Mouse (Mus musculus): ENCODE measurements at regions not wholly inside any gene's neighbourhood (a gene's known extent, or its start where the extent isn't known, plus 50 kb on each side); places are given as distances from the start of the nearest gene placed in this dataset.

DNA sequence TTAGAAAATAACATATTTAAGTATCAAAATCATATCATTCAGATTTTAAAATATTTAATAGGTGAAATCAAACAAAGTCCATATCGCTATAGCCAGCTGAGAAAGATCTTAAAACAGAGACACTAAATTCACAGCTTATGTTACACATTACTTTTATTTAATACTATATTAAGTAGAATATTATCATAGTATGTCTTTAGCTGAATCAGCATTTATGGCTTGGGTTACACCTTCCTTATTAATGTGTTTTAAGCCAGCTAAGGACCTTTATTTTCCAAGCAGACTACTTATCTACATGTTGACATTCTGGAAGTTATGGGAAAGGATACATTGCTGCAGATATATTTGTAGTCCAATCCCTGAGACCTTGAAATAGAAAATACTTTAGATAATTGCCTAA lies 684.9 kb upstream of the Adgrl4 start:
- DNase-seq (ENCODE audit: low read depth, low spot score), result no peak

DNA sequence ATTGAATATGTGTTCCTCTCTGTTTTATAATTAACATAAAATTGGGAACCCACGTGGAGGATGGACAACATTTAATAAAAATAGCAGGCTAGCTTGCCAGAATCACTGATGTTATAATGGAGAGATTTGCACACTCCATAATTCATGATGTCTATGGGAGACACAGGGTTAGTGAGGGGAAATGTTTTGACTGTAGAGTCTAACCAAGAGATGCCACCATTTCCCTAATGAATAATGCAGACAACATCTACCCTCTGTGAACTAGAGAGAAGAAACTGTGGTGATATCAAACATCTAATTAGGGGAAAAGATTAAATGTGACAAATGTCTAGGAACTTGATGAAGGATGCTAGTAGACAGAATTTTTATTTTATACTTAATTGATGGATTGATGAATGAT lies 677.8 kb upstream of the Adgrl4 start:
- no peak for DNase-seq (ENCODE audit: low read depth, low spot score)

DNA sequence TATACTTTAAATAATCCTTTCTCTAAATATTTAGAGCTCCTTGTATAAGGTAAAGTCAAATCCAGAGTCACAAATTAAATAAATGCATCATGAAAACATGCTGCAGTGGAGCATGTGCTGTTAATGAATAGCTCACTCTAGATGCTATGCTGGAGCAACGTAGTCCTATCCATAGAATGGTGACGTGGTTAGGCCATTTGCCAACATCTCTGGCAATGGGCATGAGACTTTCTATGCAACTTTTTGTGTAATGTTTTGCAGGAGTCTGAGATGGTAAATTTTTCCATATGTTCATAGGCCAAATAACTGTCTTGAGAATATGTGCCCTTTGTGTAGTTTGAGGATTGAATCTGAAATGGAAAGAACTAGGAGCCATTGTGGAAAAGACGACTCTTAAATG lies 653.1 kb upstream of the Adgrl4 start:
- no peak for DNase-seq (ENCODE audit: low read depth, low spot score)

DNA sequence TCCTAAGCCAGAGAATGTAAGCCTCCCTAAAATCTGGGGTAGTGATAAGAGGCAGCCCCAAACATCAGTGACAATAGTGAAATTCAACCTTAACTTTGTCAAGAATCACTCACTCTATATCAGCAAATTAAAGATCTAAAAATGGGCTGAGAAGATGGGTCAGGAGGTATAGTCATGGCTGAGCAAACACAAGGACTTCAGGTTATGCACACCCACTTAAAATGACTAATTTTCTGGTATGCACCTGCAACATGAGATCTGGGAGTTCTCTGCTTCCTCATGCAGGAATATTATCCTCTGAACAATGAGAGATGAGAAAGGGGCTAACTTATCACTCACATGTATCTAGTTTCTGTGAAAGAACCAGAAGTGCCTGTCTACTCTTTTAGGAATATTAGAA lies 619.9 kb upstream of the Adgrl4 start:
- no peak for DNase-seq (ENCODE audit: low read depth, low spot score)

DNA sequence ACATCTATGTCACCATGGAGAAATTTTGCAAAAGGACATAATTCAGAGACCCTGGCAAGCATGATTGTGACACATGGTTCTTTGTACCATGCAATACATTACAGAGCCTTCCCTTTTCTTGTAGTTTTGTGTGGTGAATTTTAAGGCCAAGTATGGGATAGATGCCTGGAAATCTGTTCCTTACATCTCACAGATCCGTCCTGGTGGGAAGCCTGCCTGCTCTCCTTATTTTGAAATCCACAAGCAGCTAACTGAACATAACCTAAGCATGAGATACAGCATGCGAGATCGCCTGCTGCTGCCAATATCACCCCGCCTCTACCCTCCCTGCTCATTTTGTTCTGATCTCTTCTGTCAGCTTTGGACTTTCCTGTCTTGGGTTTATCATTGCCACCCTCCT lies 618.3 kb upstream of the Adgrl4 start:
- no peak for DNase-seq (ENCODE audit: low read depth, low spot score)

DNA sequence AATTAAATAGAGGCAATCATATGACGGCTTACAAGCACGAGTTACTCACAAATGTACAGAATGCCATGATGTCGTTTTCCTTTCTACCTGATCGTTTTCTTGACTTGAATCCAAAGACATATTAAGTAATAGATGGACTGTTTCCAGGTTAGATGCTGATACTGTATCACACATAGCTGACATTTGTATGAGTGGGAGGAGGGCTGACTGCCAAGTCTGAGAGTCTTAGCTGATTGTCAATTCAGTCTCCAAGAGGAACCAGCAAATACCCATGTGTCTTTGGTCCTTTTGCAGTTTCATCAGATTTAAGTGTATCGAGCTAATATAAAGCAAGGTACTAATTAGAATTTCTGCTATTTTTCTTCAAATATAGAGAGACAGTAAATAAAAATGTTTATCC lies 617.6 kb upstream of the Adgrl4 start:
- no peak for DNase-seq (ENCODE audit: low read depth, low spot score)

DNA sequence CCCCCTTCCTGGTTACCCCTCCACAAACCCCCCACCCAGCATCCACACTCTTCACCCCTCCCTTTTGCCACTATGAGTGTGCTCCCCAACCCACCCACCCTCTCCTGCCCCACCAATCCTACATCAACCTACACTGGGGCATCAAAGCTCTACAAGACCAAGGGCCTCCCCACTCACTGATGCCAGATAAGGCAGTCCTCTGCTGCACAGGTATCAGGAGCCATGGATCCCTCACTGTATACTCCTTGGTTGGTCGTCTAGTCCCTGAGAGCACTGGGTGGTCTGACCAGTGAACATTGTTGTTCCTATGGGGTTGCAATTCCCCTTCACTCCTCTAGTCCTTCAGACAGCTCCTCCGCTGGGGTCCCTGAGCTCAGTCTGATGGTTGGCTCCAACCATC lies 591.7 kb upstream of the Adgrl4 start:
- no peak for DNase-seq (ENCODE audit: low read depth, low spot score)

DNA sequence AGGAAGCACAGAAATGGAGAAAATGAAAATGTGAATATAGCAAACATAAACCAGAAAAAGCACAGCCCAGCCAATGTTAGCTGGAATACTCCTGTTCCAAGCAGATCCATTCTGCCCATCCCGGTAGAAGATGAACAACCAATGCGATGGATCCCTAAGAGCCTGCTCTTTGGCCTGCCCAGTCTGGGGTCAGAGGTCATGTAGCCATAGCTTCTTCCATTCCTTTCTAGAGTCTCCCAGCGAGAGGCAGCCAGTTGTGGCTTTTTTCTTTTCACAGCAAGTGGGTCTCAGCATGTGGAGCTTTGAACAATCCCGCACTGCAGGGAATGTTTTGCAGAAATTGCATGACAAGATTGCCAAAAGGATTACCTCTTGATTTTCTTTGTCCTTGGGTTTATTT lies 585.6 kb upstream of the Adgrl4 start:
- DNase-seq (ENCODE audit: low read depth, low spot score), result no peak

DNA sequence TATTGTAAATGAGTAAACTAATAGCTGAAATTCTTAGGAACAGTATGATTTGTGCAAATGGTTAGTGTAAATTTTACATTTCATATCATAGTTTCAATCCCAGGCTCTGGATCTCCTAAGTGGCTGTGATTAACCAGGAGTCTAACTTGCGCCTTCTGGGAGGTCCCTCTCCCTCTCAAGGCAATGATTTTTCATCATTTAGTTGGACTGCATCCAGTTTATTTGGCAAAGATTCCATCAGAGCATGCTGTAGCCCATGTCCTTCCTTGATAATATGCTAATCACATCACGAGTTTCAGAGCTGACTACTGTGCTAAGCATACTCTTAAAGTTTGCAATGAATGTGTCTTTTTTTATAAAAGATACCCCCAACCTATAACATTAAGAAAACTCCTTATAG lies 541.0 kb upstream of the Adgrl4 start:
- DNase-seq (ENCODE audit: low read depth, low spot score), result no peak

DNA sequence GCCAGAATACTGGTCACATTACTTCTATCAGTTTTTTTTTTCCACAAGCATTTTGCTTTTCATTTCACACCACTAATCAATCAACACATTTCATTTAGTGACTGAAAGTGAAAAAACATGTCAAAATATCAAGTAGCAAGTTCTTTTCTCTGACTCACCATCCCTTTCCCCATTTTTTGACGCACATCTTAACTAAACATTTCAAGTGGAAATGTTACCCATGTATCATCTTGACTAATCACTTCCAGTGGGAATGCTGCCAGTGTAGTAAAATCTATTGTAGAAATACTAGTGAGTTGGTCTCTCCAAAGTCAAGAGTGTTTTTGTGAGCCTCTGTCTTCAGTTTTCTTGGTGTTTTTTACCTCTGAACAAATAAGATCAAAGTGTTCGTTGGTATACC lies 527.6 kb upstream of the Adgrl4 start:
- DNase-seq (ENCODE audit: low read depth, low spot score), result no peak

DNA sequence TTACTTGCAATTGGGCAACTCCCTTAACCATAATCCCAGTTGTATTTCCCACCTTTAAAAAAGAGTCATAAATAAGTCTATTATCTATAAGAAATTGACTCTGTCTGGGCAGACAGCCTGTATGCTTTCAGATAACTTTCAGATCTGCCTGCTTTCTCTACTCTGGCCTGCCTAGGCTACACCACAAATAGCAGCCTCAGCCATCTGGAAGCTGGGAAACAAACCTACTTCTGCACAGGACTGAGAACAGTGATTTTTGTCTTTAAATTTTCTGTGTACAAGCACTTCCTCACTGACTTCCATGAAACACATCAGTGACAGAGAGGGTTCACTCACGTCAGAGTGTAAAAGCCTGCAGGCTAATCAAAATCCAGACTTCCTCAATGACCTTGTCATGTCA lies 482.8 kb upstream of the Adgrl4 start:
- DNase-seq (ENCODE audit: low read depth, low spot score), result no peak

DNA sequence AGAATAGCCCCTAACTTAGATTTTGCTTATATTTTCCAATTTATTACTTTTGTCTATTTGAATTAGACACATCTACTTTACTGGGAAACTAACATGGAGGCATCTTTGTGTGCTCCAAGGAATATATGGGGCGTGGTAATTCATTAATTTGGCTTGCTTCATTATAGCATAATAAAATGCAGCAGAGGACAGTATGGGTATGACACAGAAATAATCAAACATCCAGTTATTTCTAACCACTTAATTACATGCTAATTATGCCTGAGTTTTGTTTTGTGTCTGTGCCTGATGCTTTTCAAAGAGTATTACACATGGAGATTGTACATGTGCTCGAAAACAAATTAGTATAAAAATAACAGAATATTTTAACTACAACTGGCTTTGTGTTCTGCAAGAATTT lies 438.0 kb upstream of the Adgrl4 start:
- no peak for DNase-seq (ENCODE audit: low read depth, low spot score)

DNA sequence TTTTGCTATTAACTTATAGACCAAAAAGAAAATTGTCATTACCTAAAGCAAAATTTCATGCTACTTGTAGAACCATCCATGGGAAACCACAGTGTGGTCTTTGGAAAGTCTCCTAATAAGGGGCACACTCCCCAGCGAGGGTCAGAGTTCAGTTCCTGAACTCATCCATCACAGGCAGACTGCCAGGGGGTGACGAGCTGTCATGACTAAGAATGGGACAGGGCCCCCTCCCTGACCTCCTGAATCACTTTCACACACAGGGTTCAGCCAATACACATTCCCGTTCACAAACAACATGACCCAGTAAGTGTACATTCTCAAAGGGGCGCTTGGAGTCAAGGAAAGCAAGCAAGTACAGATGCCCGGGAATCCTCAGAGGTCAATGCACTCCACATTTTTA lies 437.5 kb upstream of the Adgrl4 start:
- no peak for DNase-seq (ENCODE audit: low read depth, low spot score)

DNA sequence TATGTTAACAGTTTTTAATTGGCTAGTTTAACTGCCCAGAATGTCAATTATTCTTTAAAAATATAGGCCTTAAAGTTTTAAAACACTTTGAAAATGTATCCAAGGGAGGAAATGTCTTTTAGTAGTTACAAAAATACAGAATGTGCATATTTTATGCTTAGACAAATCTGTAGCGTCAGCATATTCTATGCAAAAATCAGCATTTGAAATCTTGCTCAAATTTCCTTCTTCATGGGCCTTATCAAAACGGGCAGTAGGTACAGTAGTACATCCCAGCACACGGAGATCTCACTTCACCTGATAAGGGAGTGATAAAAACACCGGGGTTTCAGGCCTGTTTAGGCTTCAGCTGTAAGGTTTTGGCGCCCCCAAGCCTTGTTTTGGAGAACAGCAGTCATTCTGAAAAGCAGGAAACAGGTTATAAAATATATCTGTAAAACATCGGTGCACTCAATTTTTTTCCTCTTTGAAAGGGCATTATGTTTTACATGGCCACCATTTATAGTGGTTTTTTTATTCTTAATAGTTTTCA lies 435.7 kb upstream of the Adgrl4 start:
- DNase-seq (ENCODE audit: low read depth, low spot score), result peak; percentile 13

DNA sequence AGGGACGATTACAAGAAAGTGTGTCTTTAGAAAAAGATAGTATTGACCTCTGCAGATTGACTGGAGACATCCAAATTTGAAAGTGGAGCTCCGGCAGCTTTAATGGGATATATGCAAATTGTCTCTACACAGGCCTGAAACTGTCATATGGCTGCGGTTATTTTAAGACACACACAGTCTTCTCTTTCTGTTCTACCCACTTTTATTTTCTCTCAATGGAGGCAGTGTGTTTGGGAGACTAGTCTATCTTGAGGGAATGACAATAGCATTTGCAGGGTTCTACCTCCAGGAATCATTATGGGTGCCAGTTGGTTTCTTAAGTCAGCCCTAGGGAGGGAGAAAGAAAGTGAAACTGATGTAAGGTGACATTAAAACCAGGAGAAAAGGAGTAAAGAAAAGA lies 434.2 kb upstream of the Adgrl4 start:
- DNase-seq (ENCODE audit: low read depth, low spot score), result no peak

DNA sequence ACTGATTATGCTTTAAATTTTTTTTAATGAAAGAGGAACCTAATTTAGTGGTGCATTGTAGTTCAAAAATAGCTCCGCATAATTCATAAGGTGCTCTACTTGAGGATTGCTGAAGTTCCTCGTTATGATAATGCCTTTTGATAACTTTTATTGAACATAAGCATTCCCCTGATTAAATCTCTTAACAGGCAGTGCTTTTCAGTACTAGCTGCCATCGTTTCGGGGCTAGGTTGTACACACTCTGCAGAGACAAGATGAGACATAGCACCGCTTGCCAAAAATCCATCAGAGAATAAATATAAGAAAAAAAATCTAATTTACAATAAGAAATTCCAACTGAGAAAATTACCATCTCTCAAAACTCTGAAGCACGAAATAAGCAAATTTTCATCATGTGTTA lies 433.7 kb upstream of the Adgrl4 start:
- no peak for DNase-seq (ENCODE audit: low read depth, low spot score)

DNA sequence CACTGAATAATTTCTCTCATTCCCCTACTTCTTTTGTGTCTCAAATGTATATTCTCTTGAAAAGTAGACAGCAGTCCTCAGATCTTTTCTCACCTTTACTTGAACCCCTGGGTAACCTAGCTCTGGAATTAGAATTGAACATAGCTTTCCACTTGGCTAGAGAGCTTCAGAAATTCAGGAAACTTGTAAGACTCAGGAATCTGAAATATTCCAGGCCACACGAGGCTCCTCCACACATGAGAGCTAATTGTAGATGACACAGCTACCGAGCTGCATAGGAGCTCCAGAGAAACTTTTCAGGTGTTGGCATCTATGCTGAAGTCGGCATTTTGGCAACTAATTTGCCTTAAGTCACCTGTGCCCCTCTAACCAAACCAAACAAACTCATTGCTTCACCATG lies 417.7 kb upstream of the Adgrl4 start:
- no peak for DNase-seq (ENCODE audit: low read depth, low spot score)

DNA sequence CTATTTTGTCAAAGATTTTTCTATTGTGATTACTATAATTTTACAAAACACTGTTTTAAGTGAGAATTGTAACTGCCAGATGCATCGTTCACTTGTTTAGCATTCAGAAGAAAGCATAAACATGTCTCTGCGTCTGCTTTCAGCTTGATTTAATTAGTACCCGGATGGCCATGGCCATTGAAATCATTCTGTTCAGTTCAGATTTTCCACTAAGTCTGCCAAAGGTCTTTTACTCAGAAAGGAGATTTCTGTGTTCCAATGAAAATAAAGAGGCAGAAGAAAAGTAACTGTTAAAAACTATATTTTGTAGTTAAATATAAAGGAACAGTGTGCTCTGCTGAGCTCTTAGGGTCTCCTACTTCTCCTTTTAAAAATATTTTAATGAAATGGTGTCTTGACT lies 380.2 kb upstream of the Adgrl4 start:
- DNase-seq (ENCODE audit: low read depth, low spot score), result no peak

DNA sequence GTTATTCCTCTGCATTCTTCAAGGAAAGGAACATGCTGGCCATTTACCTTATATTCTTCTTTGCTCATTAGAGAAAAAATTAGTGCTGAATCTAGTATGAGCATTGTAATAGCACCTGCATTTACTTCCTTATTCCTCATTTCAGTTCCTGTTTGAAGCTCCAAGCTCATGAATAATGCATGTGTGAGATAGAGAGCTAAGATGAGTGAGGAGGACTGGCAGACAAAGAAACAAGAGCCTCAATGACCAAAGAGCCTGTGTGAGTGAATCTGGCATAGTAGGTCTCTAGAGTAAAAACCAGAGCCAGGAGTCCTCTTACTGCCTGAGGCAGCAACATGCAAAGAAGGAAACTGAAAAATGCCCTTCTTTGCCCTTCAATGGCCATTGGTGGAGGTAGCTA lies 365.4 kb upstream of the Adgrl4 start:
- DNase-seq (ENCODE audit: low read depth, low spot score), result no peak

DNA sequence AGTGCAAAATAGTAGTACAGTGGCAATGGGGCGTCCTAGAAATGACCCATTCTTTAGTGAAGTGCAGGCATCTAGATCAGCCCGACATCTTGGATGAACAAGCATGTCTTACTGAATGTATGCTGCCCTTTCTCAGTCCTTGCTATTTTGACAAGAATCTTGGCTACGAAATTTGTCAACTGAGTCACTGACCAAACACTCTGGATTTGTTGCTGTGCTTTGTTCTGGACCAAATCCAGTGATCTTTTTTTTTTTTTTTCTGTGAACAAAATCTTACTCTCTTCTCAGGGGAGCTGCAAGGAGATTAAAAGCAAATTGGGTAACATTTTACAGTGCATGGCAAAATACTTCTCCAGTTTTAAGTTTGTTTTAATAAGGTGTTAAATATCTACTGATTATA lies 320.9 kb upstream of the Adgrl4 start:
- no peak for DNase-seq (ENCODE audit: low read depth, low spot score)

DNA sequence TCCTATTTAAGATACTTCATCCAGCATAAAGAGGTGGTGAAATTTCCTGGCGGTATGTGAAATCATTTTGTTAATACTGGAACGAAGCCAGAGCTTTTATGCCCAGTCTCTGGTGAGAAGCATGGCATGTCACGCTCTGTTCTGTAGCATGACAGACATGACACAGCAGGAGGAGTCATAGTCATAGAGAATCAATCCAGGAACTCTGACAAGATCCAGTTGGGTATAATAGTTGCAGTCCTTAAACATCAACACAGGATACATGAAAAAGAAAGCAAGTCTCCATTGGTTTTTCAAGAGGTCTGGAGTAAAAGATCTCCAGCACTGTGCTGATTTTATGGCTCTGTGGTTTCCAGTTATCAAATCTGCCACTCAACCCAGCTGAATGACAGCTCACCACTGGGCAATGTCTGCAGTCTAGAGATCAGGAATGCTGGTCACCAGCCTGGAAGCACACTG lies 320.1 kb upstream of the Adgrl4 start:
- no peak for DNase-seq (ENCODE audit: low read depth, low spot score)

DNA sequence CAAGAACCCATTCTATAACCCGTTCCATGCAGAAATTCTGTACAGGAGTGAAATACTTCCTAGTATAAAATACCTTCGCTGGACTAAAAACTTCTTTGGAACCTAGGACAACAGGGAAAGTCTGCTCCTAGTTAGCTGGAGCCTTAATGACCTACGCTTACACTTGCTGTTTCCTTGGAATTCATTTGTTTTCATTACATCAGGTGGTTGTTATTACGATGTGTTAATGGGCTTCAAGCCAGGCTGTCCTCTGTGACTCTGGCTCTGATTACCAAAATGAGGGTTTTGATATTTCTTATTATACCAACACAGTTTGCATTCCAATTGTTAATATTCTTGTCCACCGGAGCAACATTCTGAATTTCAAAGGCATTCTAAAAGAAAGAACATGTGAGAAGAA lies 313.6 kb upstream of the Adgrl4 start:
- no peak for DNase-seq (ENCODE audit: low read depth, low spot score)

DNA sequence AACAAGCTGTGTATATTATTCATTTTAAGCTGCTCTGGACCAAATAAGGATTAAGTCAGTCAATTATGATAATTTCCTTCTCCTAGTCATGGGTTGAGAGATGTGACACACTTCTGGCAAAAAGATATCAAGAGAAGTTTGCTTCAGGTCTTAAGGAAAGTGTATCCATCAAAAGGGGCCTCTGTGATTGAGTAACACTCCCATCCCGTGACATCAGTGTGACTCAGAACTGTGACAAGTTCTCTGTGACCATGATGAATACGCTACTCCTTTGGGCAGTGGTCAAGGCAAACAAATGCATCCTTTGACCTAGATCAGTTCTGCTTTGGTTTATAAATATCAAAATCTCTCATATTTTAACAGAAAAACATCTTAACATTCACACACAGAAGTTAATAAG lies 290.8 kb upstream of the Adgrl4 start:
- no peak for DNase-seq (ENCODE audit: low read depth, low spot score)

DNA sequence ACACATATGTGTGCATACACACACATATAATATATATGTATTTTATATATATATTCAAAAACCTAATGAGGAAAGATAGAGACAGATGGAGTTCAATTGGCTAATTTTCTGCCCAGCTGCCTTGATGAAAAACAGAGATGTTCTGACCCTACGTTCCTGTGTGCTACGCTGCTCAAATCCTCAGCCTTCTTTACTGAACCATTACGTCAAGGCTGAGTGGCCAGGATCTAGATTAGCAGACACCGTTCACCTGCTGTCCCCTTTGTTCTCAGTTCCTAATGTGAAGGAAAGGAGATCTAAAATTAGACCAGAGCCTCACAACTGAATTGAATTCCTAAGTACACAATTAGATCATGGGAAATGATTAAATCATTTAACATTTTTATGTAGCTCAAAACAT lies 284.3 kb upstream of the Adgrl4 start:
- no peak for DNase-seq (ENCODE audit: low read depth, low spot score)

DNA sequence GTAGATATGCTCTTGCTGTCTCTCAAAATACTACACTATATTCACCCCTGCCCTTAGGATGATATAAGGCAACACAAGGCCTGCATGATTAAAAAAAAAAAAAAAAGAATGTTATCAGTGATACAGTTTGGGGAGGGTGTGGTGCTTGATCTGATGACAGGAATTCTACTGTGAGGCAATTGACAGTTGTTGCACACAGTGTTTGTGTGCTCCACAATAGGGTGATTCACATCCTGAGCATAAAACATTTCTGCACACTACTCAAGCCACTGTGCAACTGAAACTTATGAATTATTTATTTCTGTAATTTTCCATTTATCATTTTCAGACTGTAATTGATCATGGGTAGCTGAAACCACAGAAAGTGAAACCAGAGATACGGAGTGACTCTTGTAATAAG lies 277.2 kb upstream of the Adgrl4 start:
- DNase-seq (ENCODE audit: low read depth, low spot score), result no peak
